Mouse (Mus musculus): ENCODE data around the gene Selplg.

- TF ChIP-seq POLR2A (IDR thresholded peaks at IDR 0.05; ENCODE audit: insufficient read length, low read depth) (no peak), REST (IDR thresholded peaks at IDR 0.05; ENCODE audit: insufficient read depth, insufficient read length) (no peak), MYOD1 (IDR thresholded peaks at IDR 0.05; ENCODE audit: control insufficient read depth in 1 of 3, insufficient read length in 2 of 3, low read depth in 2 of 3) (peak in 2 of 3 experiments; percentile 66 to 81), TCF3 (IDR thresholded peaks at IDR 0.05; ENCODE audit: insufficient read length, low read depth) (no peak), MAX (IDR thresholded peaks at IDR 0.05; ENCODE audit: low read depth) (no peak)
Measured at GRCm38 (mm10) chr5:113853541-113853940, 21.1 kb upstream of the Selplg start.

Data from myocyte (in vitro differentiated cells).